Comparison of ENCODE assay signal across 8 mouse cellular contexts in genomic region chr13:53110249-53110578, GRCm38 (mm10).
A peak's percentile ranks its signal among the peaks of the same experiment; 100 is the strongest.
DNase-seq lines count a peak whose midpoint lies in the region; ATAC-seq lines count a peak whose summit lies in the region.
"Had no signal": no experiment of that assay in that cellular context is flagged by ENCODE, and none has a peak within 500 bp of the region (broad histone marks: within the 10 kb centered on the region; RNA-seq: fewer than 3 reads in every experiment).

No protein-coding gene starts in this region.

- no peak overlapping the region for H3K4me2 ChIP-seq in liver, embryonic 12.5 days
- H3K4me2 ChIP-seq in liver, embryonic 11.5 days = no peak overlapping the region
- peak overlapping the region; percentile 52; the same call in 1 of the 2 replicates for H3K4me2 ChIP-seq in forebrain, embryonic 15.5 days (replicated peaks)
- H3K4me2 ChIP-seq in limb, embryonic 11.5 days (ENCODE audit: low read depth, severe bottlenecking) = no peak overlapping the region
- H3K4me2 ChIP-seq in stomach, embryonic 15.5 days = no peak overlapping the region

- H3K27me3 ChIP-seq in liver, embryonic 12.5 days (replicated peaks) = no peaks in the 10 kb centered on the region
- H3K27me3 ChIP-seq in liver, embryonic 11.5 days (replicated peaks; ENCODE audit: control insufficient read depth, insufficient read depth, low read length) = no peaks in the 10 kb centered on the region
- no peaks in the 10 kb centered on the region for H3K27me3 ChIP-seq in forebrain, embryonic 15.5 days
- H3K27me3 ChIP-seq in limb, embryonic 11.5 days (ENCODE audit: control insufficient read depth, insufficient read depth, low read length) = no peaks in the 10 kb centered on the region
- H3K27me3 ChIP-seq in stomach, embryonic 15.5 days (replicated peaks) = no peaks in the 10 kb centered on the region

- no peak overlapping the region for H3K4me3 ChIP-seq in liver, embryonic 12.5 days
- H3K4me3 ChIP-seq in liver, embryonic 11.5 days (ENCODE audit: low read depth, low read length) = no peak overlapping the region
- H3K4me3 ChIP-seq in forebrain, embryonic 15.5 days = no peak overlapping the region
- no peak overlapping the region for H3K4me3 ChIP-seq in limb, embryonic 11.5 days (ENCODE audit: low read depth, low read length)
- H3K4me3 ChIP-seq in stomach, embryonic 15.5 days (replicated peaks) = no peak overlapping the region
- H3K4me3 ChIP-seq: myocyte had no signal

- no peak for DNase-seq in liver, embryonic 11.5 days (ENCODE audit: low spot score)
- DNase-seq in limb, embryonic 11.5 days (ENCODE audit: low spot score) = no peak
- no peak for DNase-seq in right cerebral cortex, postnatal 36 days (ENCODE audit: low spot score in 2 of 2)

- peak; percentile 18; the same call in 1 of the 2 replicates for ATAC-seq in liver, embryonic 12.5 days
- no peak for ATAC-seq in liver, embryonic 11.5 days (replicated peaks; ENCODE audit: low FRiP score)
- peak; percentile 41 for ATAC-seq in forebrain, embryonic 15.5 days (replicated peaks)
- 0 out of 2 replicates have a peak, but pooled peaks have one; percentile 3 for ATAC-seq in limb, embryonic 11.5 days (ENCODE audit: insufficient number of reproducible peaks, low FRiP score, low TSS enrichment, low read depth)
- ATAC-seq in stomach, embryonic 15.5 days (ENCODE audit: insufficient read depth, low FRiP score, low read depth) = peak; percentile 12; the same call in 1 of the 2 replicates
- ATAC-seq in granulocyte monocyte progenitor cell, adult 5-6 weeks (replicated peaks; ENCODE audit: poor library complexity, severe bottlenecking) = no peak

- no peaks in the 10 kb centered on the region for H3K4me1 ChIP-seq in liver, embryonic 12.5 days
- no peaks in the 10 kb centered on the region; the same call in 1 of the 2 replicates for H3K4me1 ChIP-seq in liver, embryonic 11.5 days (replicated peaks; ENCODE audit: control insufficient read depth, insufficient read depth, low read length)
- peaks cover 5% of the 10 kb centered on the region for H3K4me1 ChIP-seq in forebrain, embryonic 15.5 days
- H3K4me1 ChIP-seq in limb, embryonic 11.5 days (ENCODE audit: control insufficient read depth, insufficient read depth, low read length) = 0 out of 2 replicates have a peak, but pooled peaks cover 2% of the 10 kb centered on the region
- peaks cover 3% of the 10 kb centered on the region; the same call in 1 of the 2 replicates for H3K4me1 ChIP-seq in stomach, embryonic 15.5 days

- no peaks in the 10 kb centered on the region for H3K9me3 ChIP-seq in liver, embryonic 12.5 days (replicated peaks)
- no peaks in the 10 kb centered on the region for H3K9me3 ChIP-seq in liver, embryonic 11.5 days (ENCODE audit: control insufficient read depth, low read length)
- H3K9me3 ChIP-seq in forebrain, embryonic 15.5 days = no peaks in the 10 kb centered on the region
- H3K9me3 ChIP-seq in limb, embryonic 11.5 days (ENCODE audit: control insufficient read depth, low read length) = no peaks in the 10 kb centered on the region
- no peaks in the 10 kb centered on the region for H3K9me3 ChIP-seq in stomach, embryonic 15.5 days

- 73% methylated on average over 16 of the region's 16 CpGs for WGBS in liver, embryonic 12.5 days (ENCODE audit: insufficient replicate concordance)
- WGBS in liver, embryonic 11.5 days = 89% methylated on average over 16 of the region's 16 CpGs
- WGBS in forebrain, embryonic 15.5 days = 91% methylated on average over 16 of the region's 16 CpGs
- WGBS in limb, embryonic 11.5 days = 86% methylated on average over 16 of the region's 16 CpGs
- WGBS in stomach, embryonic 15.5 days = 88% methylated on average over 16 of the region's 16 CpGs

- H3K27ac ChIP-seq in liver, embryonic 12.5 days = no peak overlapping the region
- H3K27ac ChIP-seq in liver, embryonic 11.5 days (ENCODE audit: low read depth, low read length) = no peak overlapping the region
- no peak overlapping the region for H3K27ac ChIP-seq in forebrain, embryonic 15.5 days (replicated peaks)
- no peak overlapping the region for H3K27ac ChIP-seq in limb, embryonic 11.5 days (replicated peaks; ENCODE audit: low read depth, low read length)
- H3K27ac ChIP-seq in stomach, embryonic 15.5 days = no peak overlapping the region

- H3K9ac ChIP-seq in liver, embryonic 12.5 days = no peak overlapping the region
- H3K9ac ChIP-seq in liver, embryonic 11.5 days (ENCODE audit: low read depth, low read length) = no peak overlapping the region
- H3K9ac ChIP-seq in forebrain, embryonic 15.5 days (replicated peaks) = no peak overlapping the region
- no peak overlapping the region for H3K9ac ChIP-seq in limb, embryonic 11.5 days (ENCODE audit: low read length)
- H3K9ac ChIP-seq in stomach, embryonic 15.5 days = no peak overlapping the region

- no peaks in the 10 kb centered on the region for H3K36me3 ChIP-seq in liver, embryonic 12.5 days
- H3K36me3 ChIP-seq in liver, embryonic 11.5 days (ENCODE audit: control insufficient read depth, insufficient read depth, low read length) = peaks cover 2% of the 10 kb centered on the region; the same call in 1 of the 2 replicates
- no peaks in the 10 kb centered on the region for H3K36me3 ChIP-seq in forebrain, embryonic 15.5 days
- H3K36me3 ChIP-seq in limb, embryonic 11.5 days (ENCODE audit: control insufficient read depth, insufficient read depth, low read length) = peaks cover 9% of the 10 kb centered on the region
- H3K36me3 ChIP-seq in stomach, embryonic 15.5 days = peaks cover 6% of the 10 kb centered on the region; the same call in 1 of the 2 replicates

Comparison
In these comparisons a context has a peak if more than half of its experiments do, and no peak if none do; other contexts are left out.
1. ATAC-seq: peak in liver, embryonic 12.5 days (single experiment), forebrain, embryonic 15.5 days (single experiment), limb, embryonic 11.5 days (single experiment) and stomach, embryonic 15.5 days (single experiment); none in liver, embryonic 11.5 days (single experiment) and granulocyte monocyte progenitor cell, adult 5-6 weeks (single experiment).